Mouse (Mus musculus): ENCODE measurements around the gene Chpf. TPM values are rescaled to one million over a fixed set of nuclear protein-coding genes. Genes with fewer than 3 reads are reported as not detected.
A peak's percentile ranks its signal among the peaks of the same experiment; 100 is the strongest.

The Chpf gene
- total RNA-seq, 2 experiments from 2014 or later = 29.5 to 30.1 TPM

GRCm38 (mm10) chr1:75467215-75467927 lies 11.7 kb downstream of the Chpf start:
- peak; percentile 82 to 88 for DNase-seq
- intact Hi-C loops (cut with DNase I) = loop anchor here (1.0 kb wide), 2 partner anchors 22 to 124 kb away; no protein-coding TSS in a partner anchor

- intact Hi-C loops (cut with DNase I) = no loop called here
- no peak for DNase-seq
Measured at GRCm38 (mm10) chr1:75463652-75464204, 15.4 kb downstream of the Chpf start.

GRCm38 (mm10) chr1:75462636-75463035 lies 16.5 kb downstream of the Chpf start:
- intact Hi-C loops (cut with DNase I) = no loop called here
- no peak for DNase-seq

- no peak for DNase-seq
- intact Hi-C loops (cut with DNase I) = no loop called here
Measured at GRCm38 (mm10) chr1:75460297-75460696, 18.8 kb downstream of the Chpf start.

- no peak for DNase-seq
- intact Hi-C loops (cut with DNase I) = no loop called here
Measured at GRCm38 (mm10) chr1:75458789-75459684, 20.1 kb downstream of the Chpf start.

- intact Hi-C loops (cut with DNase I) = no loop called here
- peak; percentile 54 to 56 for DNase-seq
Measured at GRCm38 (mm10) chr1:75458025-75458788, 20.9 kb downstream of the Chpf start.

GRCm38 (mm10) chr1:75457710-75458024 lies 21.4 kb downstream of the Chpf start:
- DNase-seq = no peak
- intact Hi-C loops (cut with DNase I) = no loop called here

GRCm38 (mm10) chr1:75456746-75457564 lies 22.2 kb downstream of the Chpf start:
- intact Hi-C loops (cut with DNase I) = no loop called here
- DNase-seq = no peak

- intact Hi-C loops (cut with DNase I) = no loop called here
- no peak for DNase-seq
Measured at GRCm38 (mm10) chr1:75455948-75456347, 23.2 kb downstream of the Chpf start.

GRCm38 (mm10) chr1:75455433-75455832 lies 23.7 kb downstream of the Chpf start:
- DNase-seq = no peak
- intact Hi-C loops (cut with DNase I) = no loop called here

GRCm38 (mm10) chr1:75451900-75452299 lies 27.2 kb downstream of the Chpf start:
- intact Hi-C loops (cut with DNase I) = no loop called here
- no peak for DNase-seq

GRCm38 (mm10) chr1:75450314-75451005 lies 28.6 kb downstream of the Chpf start, which contains the start of gene Asic4:
TSS of gene Asic4 (plus strand) at chr1:75450436.
- intact Hi-C loops (cut with DNase I) = no loop called here
- no peak for DNase-seq

- no peak for DNase-seq
- intact Hi-C loops (cut with DNase I) = no loop called here
Measured at GRCm38 (mm10) chr1:75449377-75450135, 29.6 kb downstream of the Chpf start.

GRCm38 (mm10) chr1:75448937-75449336 lies 30.2 kb downstream of the Chpf start:
- DNase-seq = no peak
- intact Hi-C loops (cut with DNase I) = no loop called here

- no peak for DNase-seq
- intact Hi-C loops (cut with DNase I) = no loop called here
Measured at GRCm38 (mm10) chr1:75448052-75448431, 31.1 kb downstream of the Chpf start.

- intact Hi-C loops (cut with DNase I) = no loop called here
Measured at GRCm38 (mm10) chr1:75447265-75448051, 31.6 kb downstream of the Chpf start.

GRCm38 (mm10) chr1:75446656-75447055 lies 32.5 kb downstream of the Chpf start:
- intact Hi-C loops (cut with DNase I) = no loop called here
- no peak for DNase-seq

More at GRCm38 (mm10) chr1:75447265-75448051, 31.6 kb downstream of the Chpf start:
- DNase-seq = peak; percentile 41 to 48

Measured in heart, postnatal 14 days (tissue).